Mouse (Mus musculus) hindbrain, embryonic 10.5 days (tissue): ENCODE results near the gene Cldn6. TPM values are rescaled to one million over a fixed set of nuclear protein-coding genes. Genes with fewer than 3 reads are reported as not detected.

Experiments used
- DNase-seq: peaks from one replicate; pipeline ENCODE4 v3.0.0-alpha.2; 2017; ENCODE audit warnings: low spot score
- H3K27ac ChIP-seq: fragments of 300-500 bp; sonication (generic); 2 replicates; pipeline ENCODE4 v1.5.1; 2016; ENCODE audit warnings: mild to moderate bottlenecking, moderate library complexity
- H3K27me3 ChIP-seq: fragments of 300-500 bp; sonication (generic); 2 replicates; pipeline ENCODE4 v1.6.1; 2016; ENCODE audit warnings: mild to moderate bottlenecking; ENCODE audit not compliant: poor library complexity, insufficient read depth, severe bottlenecking
- H3K36me3 ChIP-seq: fragments of 300-500 bp; sonication (generic); 2 replicates; pipeline ENCODE4 v1.6.1; 2016; ENCODE audit warnings: mild to moderate bottlenecking, moderate library complexity
- H3K4me1 ChIP-seq: fragments of 300-500 bp; sonication (generic); replicated peaks from 2 replicates; pipeline ENCODE4 v1.6.1; 2016; ENCODE audit warnings: mild to moderate bottlenecking
- H3K4me3 ChIP-seq: fragments of 300-500 bp; sonication (generic); 2 replicates; pipeline ENCODE4 v1.5.1; 2016; ENCODE audit warnings: mild to moderate bottlenecking, moderate library complexity
- H3K9me3 ChIP-seq: fragments of 300-500 bp; sonication (generic); 2 replicates; pipeline ENCODE4 v1.6.1; 2016; ENCODE audit warnings: mild to moderate bottlenecking, moderate library complexity
- WGBS: fragments of 180-500 bp; shearing (Covaris S2); methylation state at CpG from one replicate; pipeline ENCODE4 v1.1.7; 2016; 5-methylcytosine and 5-hydroxymethylcytosine counted together
- polyA plus RNA-seq: library from polyadenylated mRNA; unstranded; fragments of >200 nt; fragmentation: Nextera tagmentation; extraction: Ambion mirVana; gene quantifications from 2 replicates; pipeline ENCODE4 v1.2.1, GENCODE M21; 2016

The Cldn6 gene
- polyA plus RNA-seq, 1 experiment from 2014 or later: 20.8 TPM

DNA sequence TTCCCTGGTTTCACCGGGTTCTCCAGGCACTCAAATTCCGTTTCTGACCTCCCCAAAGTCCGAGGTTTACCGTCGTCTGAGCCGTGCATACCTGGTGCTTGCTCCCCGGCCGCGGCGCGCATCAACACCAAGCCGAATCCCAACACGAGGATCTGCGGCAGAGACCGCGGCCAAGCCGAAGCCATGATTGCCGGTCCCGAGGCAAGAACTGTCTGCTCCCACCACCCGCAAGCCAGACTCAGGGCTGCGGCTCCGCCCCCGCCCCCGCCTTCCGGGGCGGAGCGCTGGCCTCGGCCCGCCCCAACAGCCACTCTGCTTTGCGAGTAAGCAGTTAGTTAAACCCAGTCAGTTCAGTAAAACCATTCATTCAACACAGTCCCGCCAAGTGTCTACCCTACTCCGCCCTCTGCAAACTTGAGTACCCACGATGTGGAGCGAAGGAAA lies 1.8 kb upstream of the Cldn6 start, which contains the start of gene Tnfrsf12a:
Gene Tnfrsf12a, minus strand, starts transcription at position 233 of the 444 bp plus-strand sequence.
- peak; percentile 85 for DNase-seq
- peaks cover 62% of the 10 kb centered on the region for H3K4me1 ChIP-seq
- H3K4me3 ChIP-seq: peak within 1 kb of the TSS; percentile 60
- peak within 1 kb of the TSS; percentile 69 for H3K27ac ChIP-seq
- H3K27me3 ChIP-seq: peaks cover 82% of the 10 kb centered on the region
- WGBS: 0% methylated on average over 34 of the region's 34 CpGs
- H3K9me3 ChIP-seq: no peaks in the 10 kb centered on the region
- no peaks in the 10 kb centered on the region for H3K36me3 ChIP-seq

DNA sequence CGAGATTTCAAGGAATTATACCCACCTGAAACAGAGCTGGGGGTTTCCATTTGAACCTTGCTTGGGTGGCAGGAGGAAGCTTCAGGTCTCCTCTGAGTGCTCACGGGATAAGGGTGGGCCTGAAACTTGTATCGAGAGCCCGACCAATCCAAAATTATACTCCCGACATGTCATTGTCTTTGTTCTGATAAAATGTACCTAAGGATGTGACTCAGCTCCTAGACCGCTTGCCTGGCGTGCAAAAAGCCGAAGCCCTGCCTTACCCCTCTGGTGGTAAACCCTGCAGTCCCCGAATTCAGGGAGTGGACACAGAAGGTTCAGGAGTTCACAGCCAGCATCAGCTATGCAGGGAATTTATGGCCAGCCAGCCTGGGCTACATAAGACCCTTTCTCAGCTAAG lies 1.3 kb downstream of the Cldn6 start:
- peak overlapping the region; percentile 39 for H3K4me3 ChIP-seq

GRCm38 (mm10) chr17:23681086-23681485 lies 2.0 kb downstream of the Cldn6 start:
- no peak for DNase-seq
- H3K9me3 ChIP-seq: no peaks in the 10 kb centered on the region
- 77% methylated on average over 10 of the region's 10 CpGs for WGBS
- H3K27ac ChIP-seq: no peak overlapping the region
- H3K27me3 ChIP-seq: peaks cover 87% of the 10 kb centered on the region
- H3K4me3 ChIP-seq: peak overlapping the region; percentile 39; the same call in 1 of the 2 replicates
- H3K36me3 ChIP-seq: no peaks in the 10 kb centered on the region
- H3K4me1 ChIP-seq: peaks cover 52% of the 10 kb centered on the region

More for the DNA sequence above, 1.3 kb downstream of the Cldn6 start:
- Histone ChIP-seq H3K9me3 (no peaks in the 10 kb centered on the region), H3K4me1 (peaks cover 59% of the 10 kb centered on the region), H3K36me3 (no peaks in the 10 kb centered on the region), H3K27me3 (peaks cover 95% of the 10 kb centered on the region), H3K27ac (no peak overlapping the region)
- no peak for DNase-seq
- 79% methylated on average over 9 of the region's 9 CpGs for WGBS

DNA sequence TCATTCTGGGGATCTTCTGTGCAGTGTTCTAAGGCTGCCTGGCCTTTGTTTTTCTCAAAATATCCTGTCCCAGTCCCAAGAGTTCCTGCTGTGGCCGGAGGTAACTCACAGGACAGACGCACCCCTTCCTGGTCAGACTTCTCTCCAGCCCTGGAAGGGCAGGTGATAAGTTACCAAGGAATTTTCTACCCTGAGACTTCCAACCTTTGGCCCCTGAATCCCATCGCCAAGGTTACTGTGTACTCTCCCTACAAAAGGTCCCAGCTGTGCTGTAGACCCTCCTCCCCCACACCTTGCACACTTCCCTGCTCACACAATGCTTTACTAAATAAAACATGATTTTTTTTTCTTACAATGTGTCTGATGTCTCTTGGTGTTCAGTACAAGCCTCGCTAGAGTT lies 3.0 kb downstream of the Cldn6 start:
- Histone ChIP-seq H3K4me1 (peaks cover 42% of the 10 kb centered on the region), H3K4me3 (peak overlapping the region; percentile 39; the same call in 1 of the 2 replicates), H3K9me3 (no peaks in the 10 kb centered on the region), H3K27me3 (peaks cover 78% of the 10 kb centered on the region), H3K27ac (no peak overlapping the region), H3K36me3 (no peaks in the 10 kb centered on the region)
- no peak for DNase-seq
- 68% methylated on average over 4 of the region's 4 CpGs for WGBS

DNA sequence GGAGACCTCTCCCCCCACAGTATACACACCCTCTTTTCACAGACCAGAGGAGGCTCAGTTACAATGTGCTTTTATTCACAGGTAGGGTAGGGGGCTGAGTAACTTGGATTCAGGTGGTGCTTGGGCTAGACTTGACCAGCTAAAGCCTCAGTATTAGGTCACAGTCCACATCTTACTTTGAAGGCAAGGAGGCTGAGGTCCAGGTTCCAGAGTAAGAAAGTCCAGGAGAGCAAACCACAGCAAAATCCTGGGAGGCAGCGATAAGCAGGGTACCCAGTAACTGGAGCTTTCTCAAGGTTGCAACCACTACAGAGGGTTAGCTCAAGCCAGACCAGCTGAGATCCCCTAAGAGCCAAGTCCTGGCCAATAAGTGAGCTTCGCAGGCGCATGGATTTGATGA lies 3.5 kb downstream of the Cldn6 start:
- no peak for DNase-seq
- Histone ChIP-seq H3K27ac (0 out of 2 replicates have a peak overlapping the region, but pooled peaks have one; percentile 71), H3K36me3 (no peaks in the 10 kb centered on the region), H3K4me1 (peaks cover 37% of the 10 kb centered on the region), H3K27me3 (peaks cover 75% of the 10 kb centered on the region), H3K4me3 (peak overlapping the region; percentile 39), H3K9me3 (no peaks in the 10 kb centered on the region)
- 68% methylated on average over 3 of the region's 3 CpGs for WGBS

GRCm38 (mm10) chr17:23683226-23683625 lies 4.2 kb downstream of the Cldn6 start:
- Histone ChIP-seq H3K27ac (peak overlapping the region; percentile 71), H3K4me3 (peak overlapping the region; percentile 39), H3K36me3 (no peaks in the 10 kb centered on the region), H3K9me3 (no peaks in the 10 kb centered on the region), H3K27me3 (peaks cover 68% of the 10 kb centered on the region), H3K4me1 (peaks cover 37% of the 10 kb centered on the region)
- 24% methylated on average over 15 of the region's 15 CpGs for WGBS
- DNase-seq: no peak

- WGBS: 12% methylated on average over 15 of the region's 15 CpGs
- H3K27me3 ChIP-seq: peaks cover 60% of the 10 kb centered on the region
- H3K27ac ChIP-seq: peak within 1 kb of the TSS; percentile 71
- peak within 1 kb of the TSS; percentile 39 for H3K4me3 ChIP-seq
- H3K4me1 ChIP-seq: peaks cover 37% of the 10 kb centered on the region
- no peaks in the 10 kb centered on the region for H3K36me3 ChIP-seq
- H3K9me3 ChIP-seq: no peaks in the 10 kb centered on the region
- DNase-seq: no peak
These were observed 5.0 kb downstream of the Cldn6 start, which contains the start of gene Cldn9 for GRCm38 (mm10) chr17:23683856-23684672. TSS of gene Cldn9 (minus strand) at chr17:23684026.

DNA sequence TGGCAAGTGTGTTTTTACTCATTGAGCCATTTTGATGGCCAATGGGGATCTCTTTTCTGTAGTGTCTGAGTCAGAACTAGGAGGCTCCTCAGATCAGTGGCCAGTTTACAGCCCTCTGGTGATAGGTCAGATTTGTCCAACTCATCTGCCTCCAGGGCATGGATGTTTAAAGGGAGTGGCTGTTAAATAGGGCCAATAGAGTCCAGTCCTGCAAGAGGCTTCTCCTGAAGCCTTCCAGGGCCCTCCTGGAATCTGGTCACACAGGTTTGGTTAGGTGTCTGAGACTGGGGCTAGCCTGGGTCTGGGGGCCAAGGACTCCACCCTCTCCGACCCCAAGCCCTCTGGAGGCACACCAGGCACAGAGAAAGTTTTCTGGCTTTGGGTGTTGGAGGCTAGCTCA lies 15.4 kb downstream of the Cldn6 start:
- Histone ChIP-seq H3K27ac (no peak overlapping the region), H3K4me1 (peaks cover 12% of the 10 kb centered on the region), H3K9me3 (no peaks in the 10 kb centered on the region), H3K36me3 (no peaks in the 10 kb centered on the region), H3K4me3 (no peak overlapping the region), H3K27me3 (peaks cover 31% of the 10 kb centered on the region)
- no peak for DNase-seq
- WGBS: 82% methylated on average over 1 of the region's 1 CpGs

- H3K27ac ChIP-seq: no peak overlapping the region
- no peaks in the 10 kb centered on the region for H3K9me3 ChIP-seq
- WGBS: 18% methylated on average over 3 of the region's 3 CpGs
- H3K36me3 ChIP-seq: no peaks in the 10 kb centered on the region
- H3K4me3 ChIP-seq: no peak overlapping the region
- peaks cover 21% of the 10 kb centered on the region for H3K4me1 ChIP-seq
- peaks cover 44% of the 10 kb centered on the region for H3K27me3 ChIP-seq
- DNase-seq: no peak
These were observed 16.8 kb downstream of the Cldn6 start for GRCm38 (mm10) chr17:23695801-23696200.

GRCm38 (mm10) chr17:23699131-23700077 lies 20.4 kb downstream of the Cldn6 start:
- H3K4me1 ChIP-seq: peaks cover 21% of the 10 kb centered on the region
- DNase-seq: peak; percentile 38
- peak overlapping the region; percentile 75 for H3K27ac ChIP-seq
- peak overlapping the region; percentile 79 for H3K4me3 ChIP-seq
- H3K9me3 ChIP-seq: no peaks in the 10 kb centered on the region
- H3K27me3 ChIP-seq: peaks cover 60% of the 10 kb centered on the region
- WGBS: under 1% methylated on average over 101 of the region's 101 CpGs
- no peaks in the 10 kb centered on the region for H3K36me3 ChIP-seq

DNA sequence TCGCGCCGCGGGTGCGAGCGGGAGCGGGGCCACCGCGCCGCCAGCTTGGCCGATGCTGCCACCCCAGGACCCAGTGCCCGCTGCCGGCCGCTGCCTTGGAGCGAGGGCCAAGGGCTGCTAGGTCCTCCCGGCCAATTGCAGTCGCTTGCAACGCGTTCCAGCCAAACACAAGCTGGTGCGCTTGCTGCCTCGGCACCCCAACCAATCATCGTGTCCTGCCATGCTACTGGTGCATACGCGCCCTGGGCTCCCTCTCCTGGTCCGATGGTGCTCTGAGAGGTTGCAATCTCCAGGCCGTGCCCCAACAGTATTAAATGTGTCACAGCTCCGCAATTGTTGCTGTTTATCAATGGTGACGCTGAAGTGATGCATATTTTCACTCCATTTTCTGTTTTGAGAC lies 21.0 kb downstream of the Cldn6 start:
- peaks cover 24% of the 10 kb centered on the region for H3K4me1 ChIP-seq
- peak; percentile 89 for DNase-seq
- peaks cover 61% of the 10 kb centered on the region for H3K27me3 ChIP-seq
- no peaks in the 10 kb centered on the region for H3K36me3 ChIP-seq
- H3K9me3 ChIP-seq: no peaks in the 10 kb centered on the region
- H3K4me3 ChIP-seq: peak overlapping the region; percentile 79
- H3K27ac ChIP-seq: peak overlapping the region; percentile 75
- WGBS: under 1% methylated on average over 28 of the region's 28 CpGs

DNA sequence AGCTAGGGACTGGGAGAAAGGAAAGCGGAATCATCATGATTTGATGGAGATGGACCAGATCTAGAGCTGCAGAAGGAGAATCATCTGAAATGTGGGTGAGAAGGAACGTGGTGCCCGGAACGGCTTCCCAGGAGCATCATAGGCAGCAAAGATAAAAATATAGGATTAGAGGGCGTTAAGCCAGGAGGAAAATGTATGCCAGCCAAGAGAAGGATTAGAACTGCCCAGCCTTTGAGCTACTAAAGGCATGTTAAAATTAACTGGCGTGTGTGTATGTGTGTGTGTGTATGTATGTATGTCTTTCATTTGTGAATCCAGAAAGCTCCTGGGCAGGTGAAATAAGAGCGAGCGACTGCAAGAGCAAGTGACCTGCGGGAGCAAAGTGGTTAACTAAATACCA lies 24.3 kb downstream of the Cldn6 start:
- H3K9me3 ChIP-seq: no peaks in the 10 kb centered on the region
- peaks cover 23% of the 10 kb centered on the region for H3K4me1 ChIP-seq
- H3K4me3 ChIP-seq: no peak overlapping the region
- WGBS: 84% methylated on average over 9 of the region's 9 CpGs
- peaks cover 55% of the 10 kb centered on the region for H3K27me3 ChIP-seq
- no peak overlapping the region for H3K27ac ChIP-seq
- H3K36me3 ChIP-seq: no peaks in the 10 kb centered on the region
- no peak for DNase-seq
